Mouse (Mus musculus) midbrain, embryonic 15.5 days (tissue): Measurements from ENCODE around the gene Nit2. TPM values are rescaled to one million over a fixed set of nuclear protein-coding genes. Genes with fewer than 3 reads are reported as not detected.

Experiments
- ATAC-seq: fragments of 200-750 bp; cut with Nextera tagmentation; replicated peaks from 2 replicates; pipeline ENCODE4 v1.8.0; 2017; ENCODE audit warnings: moderate TSS enrichment
- H3K27ac ChIP-seq: fragments of 300-500 bp; sonication (generic); 2 replicates; pipeline ENCODE4 v1.5.1; 2015; ENCODE audit warnings: mild to moderate bottlenecking, inconsistent platforms
- H3K27me3 ChIP-seq: fragments of 300-500 bp; sonication (generic); replicated peaks from 2 replicates; pipeline ENCODE4 v1.6.1; 2015; ENCODE audit warnings: inconsistent platforms
- H3K36me3 ChIP-seq: fragments of 300-500 bp; sonication (generic); replicated peaks from 2 replicates; pipeline ENCODE4 v1.6.1; 2015; ENCODE audit warnings: inconsistent platforms
- H3K4me1 ChIP-seq: fragments of 300-500 bp; sonication (generic); 2 replicates; pipeline ENCODE4 v1.6.1; 2015; ENCODE audit warnings: inconsistent platforms
- H3K4me2 ChIP-seq: fragments of 300-500 bp; sonication (generic); 2 replicates; pipeline ENCODE4 v1.6.1; 2015; ENCODE audit warnings: inconsistent platforms, mild to moderate bottlenecking, moderate library complexity
- H3K4me3 ChIP-seq: fragments of 300-500 bp; sonication (generic); 2 replicates; pipeline ENCODE4 v1.5.1; 2015; ENCODE audit warnings: mild to moderate bottlenecking, inconsistent platforms
- H3K9ac ChIP-seq: fragments of 300-500 bp; sonication (generic); 2 replicates; pipeline ENCODE4 v1.6.1; 2015; ENCODE audit warnings: mild to moderate bottlenecking, inconsistent platforms
- H3K9me3 ChIP-seq: fragments of 300-500 bp; sonication (generic); 2 replicates; pipeline ENCODE4 v1.6.1; 2016; ENCODE audit warnings: inconsistent platforms
- WGBS: fragments of 180-500 bp; shearing (Covaris S2); methylation state at CpG from one replicate; pipeline ENCODE4 v1.1.7; 2015; ENCODE audit warnings: mixed read lengths; 5-methylcytosine and 5-hydroxymethylcytosine counted together
- polyA plus RNA-seq: library from polyadenylated mRNA; unstranded; fragments of >200 nt; fragmentation: Nextera tagmentation; extraction: Ambion mirVana; gene quantifications from 2 replicates; pipeline ENCODE4 v1.2.1, GENCODE M21; 2015

Gene Nit2
- polyA plus RNA-seq, 1 experiment from 2014 or later: 42.5 TPM

- Histone ChIP-seq H3K9me3 (no peaks in the 10 kb centered on the region), H3K4me3 (no peak overlapping the region), H3K4me1 (no peaks in the 10 kb centered on the region), H3K27ac (no peak overlapping the region), H3K27me3 (no peaks in the 10 kb centered on the region), H3K36me3 (peaks cover 17% of the 10 kb centered on the region), H3K4me2 (no peak overlapping the region), H3K9ac (no peak overlapping the region)
- no peak for ATAC-seq
- 72% methylated on average over 7 of the region's 7 CpGs for WGBS
These were observed 7.3 kb downstream of the Nit2 start for GRCm38 (mm10) chr16:57159835-57160234.

- Histone ChIP-seq H3K9me3 (no peaks in the 10 kb centered on the region), H3K27me3 (no peaks in the 10 kb centered on the region), H3K36me3 (peaks cover 20% of the 10 kb centered on the region), H3K9ac (no peak overlapping the region), H3K27ac (no peak overlapping the region), H3K4me3 (no peak overlapping the region), H3K4me1 (no peaks in the 10 kb centered on the region), H3K4me2 (no peak overlapping the region)
- no peak for ATAC-seq
- 85% methylated on average over 4 of the region's 4 CpGs for WGBS
These were observed 9.4 kb downstream of the Nit2 start for GRCm38 (mm10) chr16:57157728-57158127.

DNA sequence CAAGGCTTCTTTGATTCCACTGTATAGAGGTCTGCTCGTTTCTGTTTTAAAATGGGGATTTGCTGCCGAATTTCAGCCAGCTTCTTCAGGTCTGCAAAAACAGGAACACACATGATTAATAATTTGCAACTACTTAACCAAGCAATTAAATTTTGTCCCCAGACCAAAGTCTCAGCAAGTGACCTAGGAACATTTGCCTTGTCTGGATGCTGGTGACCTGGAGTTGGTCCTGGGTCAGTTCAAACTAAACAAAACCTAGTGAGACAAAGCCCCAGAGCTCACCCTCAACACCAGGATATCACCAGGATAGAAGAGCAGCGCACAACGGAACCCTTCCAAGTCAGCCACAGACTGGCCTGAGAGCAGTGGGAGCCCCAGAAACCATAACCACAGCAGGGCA is 10.1 kb downstream of the Nit2 start:
- Histone ChIP-seq H3K36me3 (peaks cover 20% of the 10 kb centered on the region), H3K27ac (no peak overlapping the region), H3K4me2 (no peak overlapping the region), H3K4me3 (no peak overlapping the region), H3K4me1 (no peaks in the 10 kb centered on the region), H3K9me3 (no peaks in the 10 kb centered on the region), H3K9ac (no peak overlapping the region), H3K27me3 (no peaks in the 10 kb centered on the region)
- 91% methylated on average over 4 of the region's 4 CpGs for WGBS
- no peak for ATAC-seq

- Histone ChIP-seq H3K9ac (no peak overlapping the region), H3K27ac (no peak overlapping the region), H3K4me2 (no peak overlapping the region), H3K36me3 (peaks cover 23% of the 10 kb centered on the region), H3K27me3 (no peaks in the 10 kb centered on the region), H3K9me3 (no peaks in the 10 kb centered on the region), H3K4me1 (no peaks in the 10 kb centered on the region), H3K4me3 (no peak overlapping the region)
- ATAC-seq: no peak
These were observed 11.2 kb downstream of the Nit2 start for GRCm38 (mm10) chr16:57155899-57156298.

DNA sequence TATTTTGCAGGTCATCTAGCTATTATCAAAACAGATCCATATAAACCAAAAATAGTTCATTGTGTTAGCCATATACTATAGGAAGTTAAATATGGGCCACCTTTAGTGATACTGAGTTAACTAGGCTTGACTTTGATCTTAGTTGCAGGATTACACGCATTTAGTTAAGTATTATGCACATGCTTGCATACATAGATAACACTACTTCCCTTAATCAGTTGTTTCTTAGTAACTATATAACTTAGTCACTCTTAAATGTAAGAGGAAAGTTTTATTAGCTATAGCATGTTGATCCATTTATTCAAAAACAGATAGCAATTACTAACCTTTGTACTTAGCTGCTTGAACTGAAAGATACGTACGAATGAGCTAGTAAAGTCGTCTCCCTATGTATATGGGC is 15.7 kb downstream of the Nit2 start:
- H3K36me3 ChIP-seq: peaks cover 28% of the 10 kb centered on the region
- H3K4me1 ChIP-seq: no peaks in the 10 kb centered on the region
- no peak overlapping the region for H3K27ac ChIP-seq
- no peak overlapping the region for H3K9ac ChIP-seq
- no peak for ATAC-seq
- H3K4me2 ChIP-seq: no peak overlapping the region
- H3K9me3 ChIP-seq: no peaks in the 10 kb centered on the region
- 95% methylated on average over 4 of the region's 4 CpGs for WGBS
- no peaks in the 10 kb centered on the region for H3K27me3 ChIP-seq
- H3K4me3 ChIP-seq: no peak overlapping the region

DNA sequence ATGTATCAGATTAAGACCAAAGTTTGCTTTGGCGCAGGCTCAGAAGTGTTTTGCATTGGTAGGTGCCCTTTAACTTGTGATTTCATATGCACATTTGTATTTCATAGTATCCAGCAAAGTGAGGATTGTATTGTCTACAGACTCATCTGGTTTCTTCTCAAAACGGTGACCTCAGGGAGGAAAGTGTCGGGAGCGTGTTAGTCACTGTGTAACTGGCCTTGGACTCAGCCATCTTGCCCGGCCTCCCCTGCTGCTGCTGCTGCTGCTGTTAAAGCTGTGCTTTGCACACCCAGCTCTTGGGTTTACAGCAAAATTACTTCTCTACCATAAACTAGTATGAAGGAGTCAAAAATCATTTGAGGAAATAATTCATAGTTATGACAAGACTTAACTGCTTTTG is 22.4 kb downstream of the Nit2 start:
- no peak overlapping the region for H3K9ac ChIP-seq
- no peak for ATAC-seq
- 94% methylated on average over 5 of the region's 5 CpGs for WGBS
- no peak overlapping the region for H3K4me3 ChIP-seq
- peaks cover 31% of the 10 kb centered on the region for H3K36me3 ChIP-seq
- H3K4me1 ChIP-seq: no peaks in the 10 kb centered on the region
- H3K4me2 ChIP-seq: no peak overlapping the region
- no peak overlapping the region for H3K27ac ChIP-seq
- no peaks in the 10 kb centered on the region for H3K9me3 ChIP-seq
- no peaks in the 10 kb centered on the region for H3K27me3 ChIP-seq

- Histone ChIP-seq H3K27ac (no peak overlapping the region), H3K36me3 (peaks cover 12% of the 10 kb centered on the region; the same call in 1 of the 2 replicates), H3K27me3 (no peaks in the 10 kb centered on the region), H3K4me2 (no peak overlapping the region), H3K4me1 (peaks cover 3% of the 10 kb centered on the region; the same call in 1 of the 2 replicates), H3K4me3 (no peak overlapping the region), H3K9me3 (no peaks in the 10 kb centered on the region), H3K9ac (no peak overlapping the region)
- 94% methylated on average over 6 of the region's 6 CpGs for WGBS
- ATAC-seq: no peak
These were observed 33.5 kb downstream of the Nit2 start for GRCm38 (mm10) chr16:57133611-57134010.

DNA sequence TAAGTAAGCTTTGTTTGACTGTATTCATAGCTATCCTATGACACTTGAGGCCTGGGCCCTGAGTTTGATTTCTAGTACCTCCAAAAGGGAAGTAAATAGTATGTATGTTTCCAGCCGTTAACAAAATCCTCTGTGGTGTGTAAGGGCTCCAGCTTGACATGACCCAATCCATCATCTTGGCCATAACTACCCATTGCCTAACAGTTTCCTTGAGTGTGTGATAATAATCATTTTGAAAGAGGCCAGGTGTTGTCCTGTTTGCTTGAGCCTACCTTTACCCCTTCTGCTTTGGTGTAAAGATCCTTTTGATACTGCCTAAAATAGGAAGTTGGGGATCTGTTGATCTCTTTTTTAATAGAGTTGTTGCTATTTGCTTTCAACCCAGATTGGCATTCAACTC is 34.8 kb downstream of the Nit2 start:
- no peak overlapping the region for H3K4me3 ChIP-seq
- 94% methylated on average over 1 of the region's 1 CpGs for WGBS
- H3K9ac ChIP-seq: no peak overlapping the region
- ATAC-seq: no peak
- no peaks in the 10 kb centered on the region for H3K27me3 ChIP-seq
- peaks cover 3% of the 10 kb centered on the region; the same call in 1 of the 2 replicates for H3K4me1 ChIP-seq
- peaks cover 6% of the 10 kb centered on the region; the same call in 1 of the 2 replicates for H3K36me3 ChIP-seq
- no peak overlapping the region for H3K4me2 ChIP-seq
- H3K9me3 ChIP-seq: no peaks in the 10 kb centered on the region
- no peak overlapping the region for H3K27ac ChIP-seq

- Histone ChIP-seq H3K4me2 (no peak overlapping the region), H3K4me1 (peaks cover 3% of the 10 kb centered on the region; the same call in 1 of the 2 replicates), H3K4me3 (no peak overlapping the region), H3K27me3 (no peaks in the 10 kb centered on the region), H3K36me3 (no peaks in the 10 kb centered on the region; the same call in 1 of the 2 replicates), H3K9ac (no peak overlapping the region), H3K27ac (no peak overlapping the region), H3K9me3 (no peaks in the 10 kb centered on the region)
- no peak for ATAC-seq
- 51% methylated on average over 4 of the region's 4 CpGs for WGBS
These were observed 35.6 kb downstream of the Nit2 start for GRCm38 (mm10) chr16:57131544-57131943.

DNA sequence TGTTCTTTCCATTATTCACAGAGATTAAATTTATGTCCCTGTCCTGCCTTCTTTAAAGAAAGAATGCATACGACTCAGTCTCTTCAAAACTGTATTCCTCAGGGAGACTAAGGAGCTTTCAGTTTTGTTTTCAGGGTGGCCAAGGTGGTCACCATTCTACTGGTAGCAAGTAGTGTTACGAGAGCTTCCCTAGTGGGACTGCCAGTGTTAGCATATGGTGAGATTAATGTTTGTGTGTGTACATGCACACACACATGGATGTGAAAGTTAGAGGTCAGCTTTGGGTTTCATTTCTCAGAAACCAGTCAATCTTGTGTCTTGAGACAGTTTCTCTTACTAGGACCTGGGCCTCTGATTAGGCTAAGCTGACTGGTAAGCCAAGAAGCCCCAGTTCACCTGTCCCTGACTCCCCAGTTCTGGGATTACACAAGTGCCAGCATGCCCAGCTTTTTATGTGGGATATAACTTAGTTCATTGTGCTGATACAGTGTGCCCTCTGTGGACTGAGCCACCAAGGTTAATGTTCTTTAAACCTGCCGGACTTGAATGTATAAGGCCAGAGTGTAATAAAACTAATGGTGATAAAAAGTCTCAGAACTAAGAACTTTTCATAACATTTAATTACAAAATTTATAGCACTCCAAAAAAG is 36.3 kb downstream of the Nit2 start:
- ATAC-seq: no peak
- WGBS: 78% methylated on average over 3 of the region's 3 CpGs
- Histone ChIP-seq H3K27me3 (no peaks in the 10 kb centered on the region), H3K4me2 (no peak overlapping the region), H3K9me3 (no peaks in the 10 kb centered on the region), H3K4me1 (peaks cover 5% of the 10 kb centered on the region; the same call in 1 of the 2 replicates), H3K27ac (no peak overlapping the region), H3K4me3 (no peak overlapping the region), H3K36me3 (no peaks in the 10 kb centered on the region; the same call in 1 of the 2 replicates), H3K9ac (no peak overlapping the region)

DNA sequence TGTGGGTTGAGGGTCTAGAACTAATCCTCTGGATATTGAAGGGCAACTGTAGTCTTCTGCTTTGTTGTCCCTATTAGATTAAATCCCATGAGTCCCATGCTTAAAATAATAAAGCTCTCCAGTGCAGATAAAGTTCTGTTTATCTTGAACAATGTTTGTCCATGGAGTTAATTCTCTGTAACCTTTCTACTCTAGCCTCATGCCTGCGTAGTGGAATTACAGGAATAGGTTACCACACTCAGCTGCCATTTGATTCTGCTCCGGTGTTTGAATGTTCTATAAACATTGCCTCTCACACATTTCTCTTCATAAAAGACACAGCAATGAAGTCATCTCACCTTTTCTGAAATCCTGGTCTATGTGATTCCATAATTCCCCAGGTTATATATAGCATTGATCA is 39.3 kb downstream of the Nit2 start:
- 94% methylated on average over 2 of the region's 2 CpGs for WGBS
- H3K9ac ChIP-seq: no peak overlapping the region

DNA sequence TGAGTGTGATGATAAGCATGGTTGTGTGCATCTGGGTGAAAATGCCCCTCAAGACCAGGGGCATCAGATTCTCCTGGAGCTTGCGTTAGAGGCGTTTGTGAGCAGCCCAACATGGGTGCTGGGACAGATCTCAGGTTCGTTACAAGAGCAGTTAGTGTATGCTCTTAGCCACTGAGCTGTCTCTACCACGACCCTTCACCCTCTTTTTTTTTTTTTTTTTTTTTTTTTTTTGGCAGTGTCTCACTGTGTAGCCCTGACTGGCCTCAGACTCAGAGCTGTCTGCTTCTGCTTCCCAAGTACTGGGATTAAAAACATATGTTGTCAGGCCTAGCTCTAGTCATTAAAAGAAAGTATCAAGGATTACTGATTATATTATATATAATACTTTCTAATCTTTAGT is 40.9 kb downstream of the Nit2 start:
- 82% methylated on average over 4 of the region's 4 CpGs for WGBS
- Histone ChIP-seq H3K27me3 (no peaks in the 10 kb centered on the region), H3K4me2 (no peak overlapping the region), H3K9ac (no peak overlapping the region), H3K9me3 (no peaks in the 10 kb centered on the region), H3K4me3 (no peak overlapping the region), H3K27ac (no peak overlapping the region), H3K4me1 (peaks cover 26% of the 10 kb centered on the region), H3K36me3 (no peaks in the 10 kb centered on the region)
- no peak for ATAC-seq

More for the DNA sequence above, 39.3 kb downstream of the Nit2 start:
- ATAC-seq: no peak
- peaks cover 23% of the 10 kb centered on the region for H3K4me1 ChIP-seq
- H3K27ac ChIP-seq: no peak overlapping the region
- H3K4me3 ChIP-seq: no peak overlapping the region
- H3K4me2 ChIP-seq: no peak overlapping the region
- no peaks in the 10 kb centered on the region for H3K27me3 ChIP-seq
- no peaks in the 10 kb centered on the region for H3K36me3 ChIP-seq
- no peaks in the 10 kb centered on the region for H3K9me3 ChIP-seq

- peaks cover 26% of the 10 kb centered on the region for H3K4me1 ChIP-seq
- peak overlapping the region; percentile 80 for H3K4me3 ChIP-seq
- H3K27me3 ChIP-seq: no peaks in the 10 kb centered on the region
- no peaks in the 10 kb centered on the region for H3K9me3 ChIP-seq
- ATAC-seq: no peak
- H3K27ac ChIP-seq: no peak overlapping the region
- H3K4me2 ChIP-seq: peak overlapping the region; percentile 69
- peak overlapping the region; percentile 93 for H3K9ac ChIP-seq
- no peaks in the 10 kb centered on the region for H3K36me3 ChIP-seq
- 65% methylated on average over 6 of the region's 6 CpGs for WGBS
These were observed 44.3 kb downstream of the Nit2 start for GRCm38 (mm10) chr16:57122682-57123445.
